Comparison of ENCODE assay signal across 29 mouse cellular contexts in genomic region chr7:131174121-131174520, GRCm38 (mm10). TPM values are rescaled to one million over a fixed set of nuclear protein-coding genes. Genes with fewer than 3 reads are reported as not detected.
DNase-seq lines count a peak whose midpoint lies in the region; ATAC-seq and TF ChIP-seq lines count a peak whose summit lies in the region.
"Had no signal": no experiment of that assay in that cellular context is flagged by ENCODE, and none has a peak within 500 bp of the region (broad histone marks: within the 10 kb centered on the region; RNA-seq: fewer than 3 reads in every experiment).

Gene 5430419D17Rik (plus strand): TSS chr7:131174402.

- no peak within 1 kb of the TSS for H3K4me3 ChIP-seq in heart, adult 2 months
- H3K4me3 ChIP-seq: embryonic facial prominence, embryonic 13.5 days; forebrain, embryonic 13.5 days; heart, embryonic 15.5 days; hindbrain, embryonic 12.5 days; left cerebral cortex, adult 2 months; limb, embryonic 10.5 days; midbrain, embryonic 15.5 days; neural tube, embryonic 15.5 days had no signal

- H3K4me1 ChIP-seq in heart, adult 2 months (ENCODE audit: control insufficient read depth, insufficient read depth, low read length) = no peaks in the 10 kb centered on the region
- H3K4me1 ChIP-seq: embryonic facial prominence, embryonic 13.5 days; forebrain, embryonic 13.5 days; heart, embryonic 15.5 days; hindbrain, embryonic 12.5 days; midbrain, embryonic 15.5 days; neural tube, embryonic 15.5 days had no signal

- no peak for TF ChIP-seq EP300 in heart, adult 2 months (IDR thresholded peaks at IDR 0.05; ENCODE audit: insufficient read depth, low read depth, low read length)

- intact Hi-C loops in heart, adult 2 months (cut with DNase I) = no loop called here
- intact Hi-C loops in heart, postnatal 36 days (cut with DNase I) = no loop called here

- no peak within 1 kb of the TSS for H3K9ac ChIP-seq in heart, adult 2 months (ENCODE audit: low read depth, low read length)
- H3K9ac ChIP-seq: embryonic facial prominence, embryonic 13.5 days; forebrain, embryonic 13.5 days; heart, embryonic 15.5 days; hindbrain, embryonic 12.5 days; liver, postnatal 0 days; midbrain, embryonic 15.5 days; neural tube, embryonic 15.5 days had no signal

- TF ChIP-seq CTCF in heart, adult 2 months (IDR thresholded peaks at IDR 0.05) = no peak

- H3K36me3 ChIP-seq in heart, adult 2 months (ENCODE audit: control insufficient read depth, insufficient read depth, low read length) = no peaks in the 10 kb centered on the region
- H3K36me3 ChIP-seq: embryonic facial prominence, embryonic 13.5 days; heart, embryonic 15.5 days; hindbrain, embryonic 12.5 days; limb, embryonic 10.5 days; midbrain, embryonic 15.5 days; neural tube, embryonic 15.5 days had no signal

- no peaks in the 10 kb centered on the region for H3K79me2 ChIP-seq in heart, adult 2 months (replicated peaks; ENCODE audit: control insufficient read depth, insufficient read depth, low read length)

- no peak for ATAC-seq in cerebellum, adult (ENCODE audit: insufficient number of reproducible peaks, low FRiP score, low TSS enrichment)
- ATAC-seq: CD4-positive, CD25-positive, alpha-beta regulatory T cell, adult 4 months; forebrain, embryonic 13.5 days; inflammation-experienced regulatory T-cells, adult 6 months; liver, postnatal 0 days; lung, postnatal 0 days; midbrain, embryonic 15.5 days had no signal

- peak; percentile 4 for DNase-seq in cerebellum, adult 9-11 months
- DNase-seq in heart, adult 18-20 months = no peak
- no peak for DNase-seq in heart, adult 2 months
- DNase-seq in layer of hippocampus, postnatal 10 days (ENCODE audit: low spot score in 2 of 2) = peak; percentile 9 to 19
- no peak for DNase-seq in layer of hippocampus, adult 11-12 months (ENCODE audit: low spot score)
- DNase-seq in heart, postnatal 36 days = no peak
- DNase-seq: adrenal gland, postnatal 36 days; gastrocnemius, postnatal 36 days; kidney, adult 18-20 months; kidney, postnatal 4 days; layer of hippocampus, adult 9-11 months; liver; liver, postnatal 0 days; spleen, adult 18-20 months had no signal

- H3K27me3 ChIP-seq in heart, adult 2 months (ENCODE audit: control insufficient read depth, insufficient read depth, low read length) = no peaks in the 10 kb centered on the region
- H3K27me3 ChIP-seq: embryonic facial prominence, embryonic 13.5 days; forebrain, embryonic 13.5 days; heart, embryonic 15.5 days; hindbrain, embryonic 12.5 days; midbrain, embryonic 15.5 days; neural tube, embryonic 15.5 days had no signal

- H3K27ac ChIP-seq in heart, adult 2 months = no peak within 1 kb of the TSS
- H3K27ac ChIP-seq: embryonic facial prominence, embryonic 13.5 days; forebrain, embryonic 13.5 days; heart, embryonic 15.5 days; hindbrain, embryonic 12.5 days; left cerebral cortex, adult 2 months; limb, embryonic 10.5 days; macrophage; midbrain, embryonic 15.5 days; neural tube, embryonic 15.5 days had no signal

- TF ChIP-seq POLR2A in heart, adult 2 months (IDR thresholded peaks at IDR 0.05; ENCODE audit: insufficient read depth, low read depth, low read length) = no peak

- WGBS in heart, adult 2 months = 77% methylated on average over 9 of the region's 9 CpGs

RNA-seq across cellular contexts. Expression of gene 5430419D17Rik, which starts in this region (rescaled TPM):
- 10 to 100 TPM; 10.3 to 10.7 TPM for total RNA-seq in heart, adult 18-20 months (2021)
- 10 to 100 TPM in 1 of 2 experiments, 1 to 10 TPM in 1; 9.9 to 10.3 TPM for total RNA-seq in heart, adult 2 months (2021)
- 0.61 and 1.1 TPM in 2 replicates for polyA plus RNA-seq in heart, adult 2 months (2012; rRNA removed)
- under 1 TPM in 1 of 2 experiments, not detected in 1; 0.05 TPM for total RNA-seq in layer of hippocampus, postnatal 10 days (2021)
- 10 to 100 TPM; 12.5 to 14.2 TPM for total RNA-seq in heart, postnatal 36 days (2021)
- total RNA-seq: adrenal gland, postnatal 36 days; gastrocnemius, adult 18-20 months; gastrocnemius, postnatal 36 days; left cerebral cortex, adult 2 months had no signal
- polyA plus RNA-seq: CD4-positive, CD25-positive, alpha-beta regulatory T cell, adult 4 months; embryonic facial prominence, embryonic 13.5 days; forebrain, embryonic 13.5 days; hindbrain, embryonic 12.5 days; inflammation-experienced regulatory T-cells, adult 6 months; kidney, embryonic 16.5 days; limb, embryonic 10.5 days; liver, postnatal 0 days; macrophage; midbrain, embryonic 15.5 days; neural tube, embryonic 15.5 days had no signal

Comparison
In these comparisons a context has a peak if more than half of its experiments do, and no peak if none do; other contexts are left out.
1. RNA of gene 5430419D17Rik (total RNA-seq): 12.5 to 14.2 TPM in heart, postnatal 36 days, 10.3 to 10.7 TPM in heart, adult 18-20 months and 9.9 to 10.3 TPM in heart, adult 2 months; 0.05 TPM in layer of hippocampus, postnatal 10 days; every median in the first group is over 4 times any median in the second.
2. Peak in DNase-seq in layer of hippocampus, postnatal 10 days; RNA of the gene not detected or under 1 TPM.